Mouse (Mus musculus): ENCODE data around the gene Polr1b.

- TF ChIP-seq CTCF (IDR thresholded peaks at IDR 0.05; ENCODE audit: low read depth, low read length): no peak
- no peak for TF ChIP-seq POLR2A (IDR thresholded peaks at IDR 0.05; ENCODE audit: extremely low read depth, insufficient read depth, low read length)
These were observed 12.1 kb downstream of the Polr1b start for GRCm38 (mm10) chr2:129112924-129113323.
